Mouse (Mus musculus): ENCODE results near the gene Plxnd1.

The Plxnd1 gene

DNA sequence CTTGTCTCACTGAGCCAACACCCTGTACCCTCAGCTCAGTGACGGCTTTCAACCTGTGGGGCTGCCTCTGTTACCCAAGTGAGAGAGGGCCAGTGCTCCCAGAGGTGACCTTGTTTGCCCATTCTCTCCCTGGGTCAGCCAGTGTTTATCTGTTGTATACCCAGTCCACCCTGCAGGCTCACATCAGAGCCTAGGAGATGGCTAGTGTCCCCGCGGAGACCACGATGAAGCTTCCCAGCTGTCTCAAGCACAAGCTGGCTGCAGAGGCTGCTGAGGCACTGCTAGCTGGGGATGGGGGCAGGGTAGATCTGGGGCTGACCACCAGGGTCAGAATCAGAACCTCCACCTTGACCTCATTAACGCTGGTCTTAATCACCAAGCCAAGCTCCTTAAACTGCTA, 64.8 kb downstream of the Plxnd1 start:
- intact Hi-C loops (cut with DNase I) = no loop called here

DNA sequence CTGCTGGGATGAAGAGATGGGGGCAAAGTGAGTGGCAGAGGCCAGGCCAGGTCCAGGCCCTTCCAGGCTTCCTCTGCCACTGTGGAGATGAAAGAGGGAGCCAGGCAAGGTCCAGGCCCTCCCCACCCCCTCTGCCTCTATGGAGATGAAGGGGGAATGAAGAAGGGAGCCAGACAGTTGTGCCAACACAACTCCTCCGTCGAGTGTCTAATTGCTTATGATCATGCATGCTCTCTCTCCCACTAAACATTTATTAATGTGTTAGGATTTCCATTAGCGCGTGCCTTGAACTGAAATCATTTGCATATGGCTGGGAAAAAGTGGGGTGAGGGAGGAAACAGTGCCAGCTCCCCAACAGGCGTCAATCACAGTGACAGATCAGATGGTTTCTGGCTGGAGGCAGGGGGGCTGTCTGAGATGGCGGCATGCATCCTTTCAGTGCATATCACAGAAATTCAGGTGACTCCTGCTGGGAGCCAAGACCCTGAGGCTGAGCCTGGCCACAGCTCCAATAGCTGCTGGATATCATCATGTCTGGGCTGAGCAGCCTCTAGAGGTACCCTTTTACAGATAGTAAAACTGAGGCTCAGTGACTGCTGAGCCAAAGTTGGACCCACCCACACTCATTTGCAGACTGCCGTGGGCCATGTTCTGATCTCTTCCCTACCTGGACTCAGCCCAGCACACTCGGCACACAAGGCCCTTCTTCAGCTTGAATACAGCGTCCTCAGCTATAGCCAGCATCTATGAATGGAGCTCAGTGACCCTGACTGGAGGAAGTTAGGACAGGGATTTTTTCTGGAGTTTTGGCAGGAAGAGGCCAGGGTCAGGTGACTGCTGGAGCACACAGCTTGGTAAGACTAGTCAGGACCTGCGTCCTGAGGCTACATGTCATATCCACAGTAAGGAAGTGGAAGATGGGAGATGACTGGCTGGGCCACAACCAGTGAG, 67.2 kb downstream of the Plxnd1 start:
- intact Hi-C loops (cut with DNase I) = no loop called here

DNA sequence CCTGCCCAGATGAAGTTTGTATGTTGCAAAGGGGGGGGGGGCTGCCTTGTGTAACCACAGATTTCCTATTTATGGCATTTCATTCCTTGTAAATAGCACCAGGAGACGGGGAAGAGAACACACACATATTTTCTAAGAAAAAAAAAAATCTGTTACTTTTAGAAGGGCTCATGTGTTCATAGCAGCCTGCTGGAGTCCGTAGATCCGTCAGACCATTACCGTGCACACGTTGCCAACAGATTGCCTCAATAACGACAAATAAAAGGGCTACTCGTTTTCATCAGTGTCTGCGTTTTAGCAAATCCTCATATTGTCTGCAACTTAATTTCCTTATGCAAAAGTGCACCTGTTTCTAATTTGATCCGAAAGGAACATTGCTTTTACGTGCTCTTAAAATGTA, 68.4 kb downstream of the Plxnd1 start:
- intact Hi-C loops (cut with DNase I) = no loop called here

DNA sequence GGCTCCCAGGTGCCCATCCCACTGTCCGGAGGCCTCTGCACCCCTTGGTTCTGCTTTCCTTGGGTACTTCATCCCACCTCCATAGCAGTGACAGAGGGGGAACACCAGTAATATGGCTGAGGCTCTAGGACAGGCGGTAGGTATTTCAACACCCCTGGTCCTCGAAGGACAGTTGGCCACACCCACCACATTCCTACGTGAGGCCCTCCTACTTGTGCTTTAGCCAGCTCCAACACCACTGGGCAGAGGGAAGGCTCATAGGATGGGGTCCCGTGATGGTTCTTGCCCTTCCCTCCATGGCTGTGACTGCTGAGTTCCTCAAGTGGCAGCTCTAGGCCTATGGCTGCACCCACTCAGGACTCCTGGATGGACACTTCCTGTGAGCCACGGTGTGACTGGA, 70.0 kb downstream of the Plxnd1 start:
- intact Hi-C loops (cut with DNase I) = no loop called here

DNA sequence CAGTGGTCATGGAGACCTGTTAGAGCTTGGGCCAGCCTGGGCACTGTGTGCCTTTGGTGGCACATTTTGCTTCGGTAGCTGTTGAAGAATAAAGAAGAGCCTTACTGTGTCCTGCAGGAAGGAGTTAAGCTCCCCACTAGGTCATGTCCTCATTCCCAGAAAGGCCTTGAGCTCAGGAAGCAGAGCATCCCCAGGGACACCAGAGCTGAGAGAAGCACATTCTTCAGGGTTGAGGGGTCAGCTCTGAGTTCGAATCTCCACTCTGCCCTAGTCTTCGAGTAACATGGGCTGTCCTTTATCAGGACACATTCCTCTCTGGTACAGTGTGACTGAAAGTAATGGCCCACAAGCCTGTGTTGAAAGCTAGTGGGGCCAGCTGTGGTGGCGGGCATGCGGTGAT, 74.9 kb downstream of the Plxnd1 start:
- intact Hi-C loops (cut with DNase I) = loop anchor here (5.0 kb wide), 1 partner anchor 37 kb away; no protein-coding TSS in a partner anchor

DNA sequence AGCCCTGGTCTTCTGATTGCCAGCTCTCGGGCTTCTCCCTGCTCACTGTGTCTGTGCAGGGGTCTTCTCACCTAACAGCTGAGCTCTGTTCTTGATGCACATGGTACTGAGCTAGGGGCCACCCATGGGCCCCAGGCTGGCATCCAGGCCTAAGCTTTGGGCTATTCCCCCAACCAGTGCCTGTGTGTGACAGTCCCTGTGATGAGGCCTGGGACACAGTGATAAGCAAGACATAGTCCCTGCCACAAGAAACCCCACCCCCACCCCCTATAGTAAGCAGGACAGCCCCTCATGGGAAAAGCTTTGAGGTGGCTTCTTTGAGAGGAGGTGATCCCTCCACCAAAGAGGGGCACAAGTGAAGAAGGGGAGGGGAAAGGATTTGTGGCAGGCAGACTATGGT, 76.2 kb downstream of the Plxnd1 start:
- intact Hi-C loops (cut with DNase I) = loop anchor here (5.0 kb wide), 1 partner anchor 39 kb away; no protein-coding TSS in a partner anchor

DNA sequence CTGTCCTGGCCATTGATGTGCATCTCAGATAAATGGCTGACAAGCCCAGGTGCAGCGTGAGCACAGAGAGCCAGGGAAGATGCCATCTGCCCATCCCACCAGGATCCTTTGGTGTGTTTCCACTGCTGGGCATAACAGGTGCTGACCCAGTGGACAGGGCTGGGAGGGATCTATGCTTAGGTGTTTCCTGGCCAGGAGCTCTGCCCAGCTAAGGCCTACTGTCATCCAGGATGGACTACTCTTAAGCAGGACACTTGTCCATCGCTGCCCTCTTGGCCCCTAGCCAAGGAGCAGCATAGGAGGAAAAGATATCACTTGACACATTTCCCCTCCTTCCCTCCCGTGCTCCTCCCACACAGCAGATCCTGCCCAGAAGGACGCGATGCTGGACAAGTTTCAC, 78.2 kb downstream of the Plxnd1 start:
- intact Hi-C loops (cut with DNase I) = loop anchor here (5.0 kb wide), 1 partner anchor 41 kb away; no protein-coding TSS in a partner anchor

DNA sequence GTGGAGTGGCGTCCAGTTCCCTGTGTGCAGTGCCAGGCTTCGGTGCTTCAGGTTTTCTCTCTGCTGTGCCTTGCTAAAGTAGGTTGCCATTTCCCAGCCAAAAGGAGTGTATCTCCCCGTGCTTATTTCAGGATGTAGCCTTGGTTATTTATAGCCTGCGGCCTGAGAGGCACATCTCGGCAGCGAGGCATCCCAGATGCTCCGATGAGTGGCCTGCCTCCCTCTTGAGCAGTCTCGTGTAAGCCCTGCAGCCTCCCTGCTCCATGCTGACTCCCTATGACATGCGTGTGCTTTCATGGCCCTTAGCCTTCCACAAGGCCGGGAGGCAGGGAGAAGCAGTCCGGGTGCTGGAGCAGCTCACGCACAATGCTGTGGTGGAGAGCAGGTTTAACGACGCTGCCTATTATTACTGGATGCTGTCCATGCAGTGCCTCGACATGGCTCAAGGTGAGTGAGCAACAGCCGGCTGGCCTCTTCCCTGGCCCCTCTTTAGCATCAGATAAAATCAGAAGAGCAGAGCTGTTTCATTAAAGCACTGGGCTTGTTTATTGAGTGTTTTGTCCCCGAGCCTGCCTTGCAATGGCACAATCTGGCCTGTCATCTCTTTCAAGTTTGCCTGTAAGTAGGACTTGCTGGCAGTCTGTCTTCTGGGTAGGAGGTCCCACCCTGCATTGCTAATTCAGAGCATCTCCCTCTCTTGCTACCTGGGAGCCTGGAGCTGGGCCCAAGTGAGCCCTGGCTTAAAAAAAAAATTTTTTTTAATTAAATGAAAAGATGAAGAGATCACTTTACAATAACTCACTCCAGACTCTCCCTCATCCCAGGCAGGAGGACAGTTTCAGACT, 79.0 kb downstream of the Plxnd1 start:
- intact Hi-C loops (cut with DNase I) = loop anchor here (5.0 kb wide), 1 partner anchor 41 kb away; no protein-coding TSS in a partner anchor

DNA sequence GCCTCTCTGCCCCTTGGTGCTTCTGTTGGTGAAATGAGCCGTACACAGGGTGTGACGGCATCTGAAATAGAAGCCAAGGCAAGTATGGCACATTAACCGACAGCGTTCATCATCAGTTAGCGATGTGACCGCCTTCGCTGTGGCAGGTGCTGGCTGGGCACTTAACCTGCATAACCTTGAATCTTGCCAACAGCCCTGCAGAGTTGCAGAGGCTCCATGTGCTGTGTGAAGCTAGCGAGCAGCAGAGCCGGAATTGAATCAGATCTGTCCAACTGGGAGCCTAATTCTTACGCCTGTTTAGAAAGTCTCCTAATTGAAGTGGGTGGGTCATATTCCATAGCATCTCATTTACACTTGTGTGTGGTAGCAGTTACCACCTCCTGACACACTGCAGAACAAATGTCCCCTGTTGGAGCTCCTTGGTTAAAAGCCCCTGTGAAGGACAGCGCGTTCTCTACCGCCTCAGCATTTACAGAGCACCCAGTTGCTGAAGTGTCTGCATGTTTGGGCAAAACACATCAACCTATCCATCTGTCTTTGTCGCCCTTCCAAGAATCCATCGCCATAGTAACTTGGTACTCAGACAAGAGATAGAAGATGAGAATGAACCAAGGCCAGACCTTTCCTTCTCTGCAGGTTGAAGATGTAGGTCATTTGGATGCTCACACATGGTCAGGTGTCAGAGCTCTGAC, 80.1 kb downstream of the Plxnd1 start:
- intact Hi-C loops (cut with DNase I) = loop anchor here (5.0 kb wide), 1 partner anchor 43 kb away; no protein-coding TSS in a partner anchor

DNA sequence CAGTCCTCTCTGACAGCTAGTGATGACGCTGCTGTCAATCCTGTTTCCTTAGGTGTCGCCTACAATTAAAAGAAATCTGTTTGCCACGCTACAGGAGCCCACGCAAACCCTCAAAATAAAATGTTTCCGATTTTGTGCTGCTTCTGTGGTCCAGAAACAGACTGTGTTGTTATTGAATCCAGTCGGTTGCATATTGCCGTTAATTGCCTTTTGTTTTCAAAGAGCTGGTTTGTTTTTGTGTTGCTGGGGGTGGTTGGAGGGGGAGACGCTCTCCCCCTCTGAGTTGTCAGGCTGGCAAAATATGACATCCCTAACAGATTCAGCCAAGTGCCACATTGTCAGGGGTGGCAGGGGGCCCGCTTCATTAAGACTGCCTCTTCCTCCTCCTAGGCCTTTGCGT, 81.3 kb downstream of the Plxnd1 start:
- intact Hi-C loops (cut with DNase I) = no loop called here

DNA sequence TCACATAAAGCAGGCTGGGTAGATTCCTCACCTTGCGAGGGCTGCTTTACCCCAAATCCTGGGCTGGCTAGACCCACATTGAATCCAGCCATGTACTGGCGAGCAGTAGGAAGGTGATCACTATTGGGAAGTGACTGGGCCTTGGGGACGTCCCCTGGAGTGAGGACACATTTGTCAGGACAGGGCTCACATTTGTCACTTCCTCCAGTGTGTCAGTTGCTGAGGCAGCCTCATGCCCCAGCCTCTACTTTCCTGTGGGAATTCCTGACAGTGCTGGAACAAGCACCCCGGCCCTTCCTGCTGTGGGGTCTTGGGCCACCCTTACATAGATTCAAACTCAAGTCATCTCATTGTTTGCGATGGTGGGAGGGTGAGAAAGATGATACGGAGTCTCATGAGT, 83.0 kb downstream of the Plxnd1 start:
- intact Hi-C loops (cut with DNase I) = no loop called here

DNA sequence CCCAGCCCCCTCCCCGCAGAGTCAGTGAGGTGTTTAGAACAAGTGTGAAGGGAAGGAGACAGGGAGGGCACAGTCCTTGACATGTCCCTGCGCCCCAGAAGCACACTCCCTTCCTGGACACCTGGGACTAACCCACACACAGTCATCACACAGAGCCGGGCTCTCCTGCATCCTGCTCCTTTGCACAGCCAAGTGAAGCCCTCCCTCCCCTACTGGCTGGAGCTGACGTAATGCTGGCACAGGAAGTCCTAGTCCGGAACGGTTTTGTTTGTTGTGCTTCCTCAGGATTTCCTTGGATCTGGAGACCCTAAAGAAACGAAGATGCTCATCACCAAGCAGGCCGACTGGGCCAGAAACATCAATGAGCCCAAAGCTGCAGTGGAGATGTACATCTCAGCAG, 84.9 kb downstream of the Plxnd1 start:
- intact Hi-C loops (cut with DNase I) = no loop called here

DNA sequence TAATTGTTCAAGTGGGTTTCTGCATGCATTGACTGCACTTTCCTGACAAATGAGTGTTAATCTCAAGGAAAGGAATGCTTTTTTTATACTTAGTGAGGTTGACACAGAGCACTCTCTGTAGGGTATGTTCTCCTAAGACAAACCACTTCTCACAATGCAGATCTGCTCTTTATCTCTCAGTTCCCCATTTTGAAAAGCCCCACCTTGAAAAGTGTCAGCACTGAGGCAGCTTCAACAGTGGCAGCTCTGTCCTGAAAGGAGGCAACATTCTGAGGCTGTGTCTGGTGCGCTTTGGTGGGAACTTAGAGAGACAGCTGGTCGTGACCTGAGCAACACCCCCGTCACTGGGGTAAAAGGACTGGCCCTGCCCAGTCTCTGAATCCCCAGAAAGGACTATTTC, 85.8 kb downstream of the Plxnd1 start:
- intact Hi-C loops (cut with DNase I) = no loop called here

DNA sequence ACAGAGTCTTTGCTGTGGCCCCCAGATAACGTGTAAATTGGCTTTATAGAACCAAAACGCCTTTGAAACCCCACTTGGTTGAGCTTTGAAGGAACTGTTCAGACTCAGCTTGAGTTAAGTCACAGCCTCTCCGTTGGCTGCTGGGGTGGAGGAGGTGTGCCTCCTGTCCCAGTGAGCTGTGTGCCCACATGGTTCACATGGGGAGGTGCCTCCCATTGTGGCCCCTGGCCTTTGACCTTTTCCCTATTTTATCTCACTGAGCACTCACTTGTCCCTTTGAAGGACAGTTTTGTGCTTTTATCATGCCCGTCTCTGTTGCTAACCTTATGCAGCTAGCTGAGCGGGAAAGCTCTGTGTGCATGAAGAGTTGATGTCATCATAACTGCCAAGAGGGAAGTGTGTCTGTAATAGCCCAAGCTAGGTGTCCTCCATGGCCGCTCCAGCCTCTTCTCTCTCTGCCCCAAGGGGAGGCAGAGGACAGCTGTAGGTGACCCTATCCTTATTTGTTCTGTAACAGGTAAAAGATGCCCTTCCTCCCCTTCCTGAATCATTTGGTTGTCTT, 86.3 kb downstream of the Plxnd1 start:
- intact Hi-C loops (cut with DNase I) = no loop called here

DNA sequence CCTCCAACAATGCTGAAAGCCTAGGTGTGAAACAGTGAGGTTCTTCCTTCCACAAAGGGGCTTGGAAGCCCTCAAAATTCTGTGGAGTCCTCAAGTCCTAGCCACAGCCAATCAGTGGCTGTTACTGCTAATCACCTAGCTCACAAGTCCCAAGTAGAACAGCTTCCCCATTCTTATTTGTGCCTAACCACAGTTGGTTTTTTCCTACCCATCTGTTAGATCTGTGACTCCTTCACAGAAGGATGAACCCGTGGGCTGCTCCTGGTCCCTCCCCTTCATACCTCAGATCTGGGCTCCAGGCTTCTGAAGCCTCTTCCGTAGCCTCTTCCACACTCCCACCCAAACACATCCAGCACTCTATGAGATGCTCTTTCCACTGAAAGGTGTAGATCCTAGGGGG, 87.9 kb downstream of the Plxnd1 start:
- intact Hi-C loops (cut with DNase I) = no loop called here

DNA sequence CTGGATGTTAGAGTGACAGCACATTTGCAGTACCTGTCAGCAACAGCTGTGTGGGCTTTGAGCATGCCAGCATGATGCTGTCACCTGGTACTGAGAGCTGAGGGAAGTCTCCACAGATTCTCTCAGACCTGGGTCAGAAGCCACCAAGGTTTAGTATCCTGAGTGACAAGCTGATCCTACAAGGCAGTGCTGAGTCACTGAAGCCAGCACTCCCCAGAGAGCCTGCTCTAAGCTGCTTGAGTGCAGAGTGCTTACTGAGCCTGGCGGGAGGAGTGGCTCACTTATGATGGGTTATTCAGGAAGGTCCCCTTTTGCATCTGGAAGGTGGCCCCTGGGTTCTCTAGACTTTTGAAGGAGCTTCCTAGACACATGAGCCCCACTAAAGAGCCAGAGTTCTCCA, 88.3 kb downstream of the Plxnd1 start:
- intact Hi-C loops (cut with DNase I) = no loop called here

DNA sequence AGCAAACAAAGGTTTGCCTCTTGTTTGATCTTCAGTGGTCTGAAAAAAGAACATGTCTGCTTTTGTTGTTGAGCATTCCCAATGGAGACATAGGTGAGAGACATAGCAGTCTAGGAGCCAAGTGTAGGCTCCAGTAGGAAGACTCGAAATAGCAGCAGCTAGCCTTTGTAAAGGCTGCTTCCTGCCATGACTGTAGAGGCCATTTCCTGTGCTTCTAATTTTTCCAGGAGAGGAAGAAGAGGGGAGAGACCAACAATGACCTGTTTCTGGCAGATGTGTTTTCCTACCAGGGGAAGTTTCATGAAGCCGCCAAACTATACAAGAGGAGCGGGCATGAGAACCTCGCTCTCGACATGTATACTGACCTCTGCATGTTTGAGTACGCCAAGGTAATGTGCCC, 89.2 kb downstream of the Plxnd1 start:
- intact Hi-C loops (cut with DNase I) = no loop called here
